Mouse (Mus musculus) small intestine, adult 2 months (tissue): ENCODE measurements at regions not wholly inside any gene's neighbourhood (a gene's known extent, or its start where the extent isn't known, plus 50 kb on each side); places are given as distances from the start of the nearest gene placed in this dataset.

Source experiments
- CTCF ChIP-seq: fragments of 200-500 bp; IDR thresholded peaks from 2 replicates; pipeline ENCODE4 v1.5.1; 2012; ENCODE audit warnings: low read depth, mild to moderate bottlenecking, control low read depth, inconsistent platforms, low read length, moderate library complexity, mixed read lengths; ENCODE audit not compliant: insufficient replicate concordance, insufficient read length; ENCODE audit errors: extremely low read depth
- POLR2A ChIP-seq: fragments of 200-500 bp; IDR thresholded peaks from 2 replicates; pipeline ENCODE4 v1.6.1; 2012; ENCODE audit warnings: low read depth, mild to moderate bottlenecking, control low read depth, inconsistent platforms, low read length, moderate library complexity

DNA sequence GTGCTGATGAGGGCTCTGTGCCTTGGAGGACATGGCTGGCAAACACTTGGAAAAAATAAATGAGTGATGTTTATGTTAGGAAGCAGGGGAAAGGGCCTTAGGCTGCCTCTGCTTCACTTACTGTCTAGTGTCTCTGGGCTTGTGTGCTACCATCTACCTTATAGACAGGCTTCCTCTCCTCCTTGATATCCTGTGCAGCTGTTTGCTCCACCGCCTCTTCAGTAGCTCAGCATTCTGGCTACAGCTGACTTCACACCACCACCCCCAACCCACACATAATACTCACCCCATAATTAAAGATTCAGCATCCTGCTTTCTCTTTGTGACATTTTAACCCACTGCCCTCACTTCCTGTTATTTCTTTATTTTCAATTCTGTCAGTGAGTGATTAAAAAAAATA, 217.9 kb upstream of the Rasa1 start:
- TF ChIP-seq CTCF = no peak
- TF ChIP-seq POLR2A = no peak
